Mouse (Mus musculus): ENCODE results near the gene Lsm3.

- TF ChIP-seq POLR2A (IDR thresholded peaks at IDR 0.05; ENCODE audit: control insufficient read depth in 1 of 2, insufficient read depth in 1 of 2, low read depth in 1 of 2, low read length in 2 of 2, poor library complexity in 1 of 2) = no peak
- TF ChIP-seq CTCF (IDR thresholded peaks at IDR 0.05 in 2 of 3, conservative IDR thresholded peaks at IDR 0.05 in 1 of 3; ENCODE audit: control insufficient read depth in 1 of 3, insufficient read depth in 1 of 3, low read depth in 2 of 3, low read length in 3 of 3, poor library complexity in 1 of 3, severe bottlenecking in 1 of 3) = no peak
- no peak for TF ChIP-seq ELF1 (IDR thresholded peaks at IDR 0.05; ENCODE audit: low read depth, low read length)
- no peak for TF ChIP-seq ZNF384 (IDR thresholded peaks at IDR 0.05; ENCODE audit: low read depth, low read length)
- TF ChIP-seq ZMIZ1 (IDR thresholded peaks at IDR 0.05; ENCODE audit: low read depth, low read length) = no peak
- no peak for TF ChIP-seq CHD1 (IDR thresholded peaks at IDR 0.05; ENCODE audit: low read depth, low read length)
- no peak for TF ChIP-seq RAD21 (IDR thresholded peaks at IDR 0.05; ENCODE audit: low read depth, low read length)
- TF ChIP-seq MAX (IDR thresholded peaks at IDR 0.05; ENCODE audit: low read length) = no peak
- no peak for TF ChIP-seq POLR2AphosphoS2 (IDR thresholded peaks at IDR 0.05; ENCODE audit: low read length)
- no peak for TF ChIP-seq UBTF (IDR thresholded peaks at IDR 0.05; ENCODE audit: borderline replicate concordance, insufficient read depth, low read depth, low read length)
- no peak for TF ChIP-seq GABPA (IDR thresholded peaks at IDR 0.05; ENCODE audit: low read depth, low read length)
- TF ChIP-seq NRF1 (IDR thresholded peaks at IDR 0.05; ENCODE audit: insufficient read depth, low read depth, low read length, poor library complexity, severe bottlenecking) = no peak
Observed at GRCm38 (mm10) chr6:91483371-91483770, 32.4 kb upstream of the Lsm3 start.
